Mouse (Mus musculus): ENCODE results near the gene Sppl3. TPM values are rescaled to one million over a fixed set of nuclear protein-coding genes. Genes with fewer than 3 reads are reported as not detected.

Sppl3 gene
- 56.8 to 67.1 TPM (median 58.8 TPM) in 4 replicates for total RNA-seq (2023)

GRCm38 (mm10) chr5:115010577-115011216, at the start of gene Sppl3:
Gene Sppl3, plus strand, starts transcription at chr5:115011137.

GRCm38 (mm10) chr5:114970824-114971227, 40.1 kb upstream of the Sppl3 start, which contains the start of gene Hnf1a:
Gene Hnf1a, minus strand, starts transcription at chr5:114971094.

GRCm38 (mm10) chr5:115098195-115098594, 87.3 kb downstream of the Sppl3 start, which contains the start of gene Gm10401:
Gene Gm10401, minus strand, starts transcription at chr5:115098295.

GRCm38 (mm10) chr5:115118961-115119570, 108.1 kb downstream of the Sppl3 start, which contains the start of gene Acads:
Gene Acads, minus strand, starts transcription at chr5:115119346.

DNA sequence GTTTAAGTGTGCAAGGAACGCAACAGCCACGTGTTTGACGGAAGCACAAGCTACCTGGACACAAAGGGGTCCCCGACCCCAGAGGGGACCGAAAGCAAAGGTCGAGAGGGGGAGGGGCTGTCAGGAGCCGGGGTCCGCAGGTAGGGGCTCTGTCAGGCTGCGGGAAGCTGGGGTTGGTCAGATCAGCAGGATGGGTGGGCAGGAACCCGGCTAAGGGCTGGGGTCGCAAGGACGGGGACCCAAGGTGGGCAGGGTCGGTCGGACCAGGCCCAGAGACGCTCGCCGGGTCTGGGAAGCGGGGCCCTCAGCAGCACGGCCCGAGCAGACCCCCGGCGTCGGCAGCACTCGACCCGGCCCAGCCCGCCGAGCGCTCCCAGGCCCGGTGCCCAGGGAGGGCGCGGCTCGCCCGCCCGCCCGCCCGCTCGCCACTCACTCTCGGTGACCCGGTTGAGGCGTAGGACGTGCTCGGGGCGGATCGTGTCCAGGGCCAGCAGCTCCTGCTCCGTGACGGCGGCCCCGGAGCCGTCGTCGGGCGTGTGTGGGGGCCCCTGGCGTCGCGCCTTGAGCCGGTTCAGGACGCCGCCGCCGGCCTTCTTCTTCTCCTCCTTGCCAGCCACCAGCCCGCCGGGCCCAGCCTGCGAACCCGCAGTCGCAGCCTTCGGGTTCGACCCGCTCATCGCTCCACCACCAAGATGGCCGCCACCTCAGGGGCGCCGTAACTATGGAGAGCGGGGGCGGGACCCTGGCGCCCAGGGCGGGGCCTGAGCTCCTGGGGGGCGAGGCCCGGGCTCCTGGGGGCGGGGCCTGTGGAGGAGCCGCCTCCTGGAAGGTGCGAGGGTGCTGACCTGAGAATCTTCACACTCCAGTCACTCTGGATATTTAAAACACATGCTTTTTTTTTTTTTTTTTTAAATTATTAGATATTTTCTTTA, 123.6 kb downstream of the Sppl3 start, which contains the start of gene Unc119b:
Gene Unc119b (minus strand): TSS at position 742 of the 932 bp plus-strand sequence.

Other genes starting within 250 kb of the Sppl3 start
- gene Ankrd13a, start 236.5 kb upstream of the Sppl3 start, total RNA-seq (2023) = 180 to 202 TPM (median 193 TPM) in 4 replicates
- gene Git2, start 235.6 kb upstream of the Sppl3 start, total RNA-seq (2023) = 158 to 189 TPM (median 161 TPM) in 4 replicates
- gene 1500011B03Rik, start 187.7 kb upstream of the Sppl3 start, total RNA-seq (2023) = 47.4 to 60.2 TPM (median 50.6 TPM) in 4 replicates
- not detected in 4 replicates for gene 4930519G04Rik, start 157.5 kb upstream of the Sppl3 start, total RNA-seq (2023)
- not detected in 4 replicates for gene Gm9936, start 152.5 kb upstream of the Sppl3 start, total RNA-seq (2023)
- gene Oasl2, start 114.2 kb upstream of the Sppl3 start, total RNA-seq (2023) = 2.0 to 4.6 TPM (median 3.9 TPM) in 4 replicates
- gene Oasl1, start 87.9 kb upstream of the Sppl3 start, total RNA-seq (2023) = 20.9 to 32.9 TPM (median 23.7 TPM) in 4 replicates
- gene 2210016L21Rik, start 69.0 kb upstream of the Sppl3 start, total RNA-seq (2023) = 32.6 to 40.1 TPM (median 37.4 TPM) in 4 replicates
- gene Hnf1a, start 40.0 kb upstream of the Sppl3 start, total RNA-seq (2023) = not detected in 4 replicates
- not detected in 4 replicates for gene Gm10401, start 87.2 kb downstream of the Sppl3 start, total RNA-seq (2023)
- 16.6 to 22.9 TPM (median 18.8 TPM) in 4 replicates for gene Acads, start 108.2 kb downstream of the Sppl3 start, total RNA-seq (2023)
- gene Unc119b, start 123.8 kb downstream of the Sppl3 start, total RNA-seq (2023) = 33.6 to 38.2 TPM (median 36.3 TPM) in 4 replicates
- gene Mlec, start 147.0 kb downstream of the Sppl3 start, total RNA-seq (2023) = 74.1 to 89.1 TPM (median 75.2 TPM) in 4 replicates
- gene Cabp1, start 183.2 kb downstream of the Sppl3 start, total RNA-seq (2023) = 0.29 to 0.79 TPM in 2 of 4 replicates, not detected in the others
- 36.4 to 44.0 TPM (median 37.7 TPM) in 4 replicates for gene Pop5, start 224.7 kb downstream of the Sppl3 start, total RNA-seq (2023)

All from B cell, adult 62 days (primary cell).